In the genomic region with DNA sequence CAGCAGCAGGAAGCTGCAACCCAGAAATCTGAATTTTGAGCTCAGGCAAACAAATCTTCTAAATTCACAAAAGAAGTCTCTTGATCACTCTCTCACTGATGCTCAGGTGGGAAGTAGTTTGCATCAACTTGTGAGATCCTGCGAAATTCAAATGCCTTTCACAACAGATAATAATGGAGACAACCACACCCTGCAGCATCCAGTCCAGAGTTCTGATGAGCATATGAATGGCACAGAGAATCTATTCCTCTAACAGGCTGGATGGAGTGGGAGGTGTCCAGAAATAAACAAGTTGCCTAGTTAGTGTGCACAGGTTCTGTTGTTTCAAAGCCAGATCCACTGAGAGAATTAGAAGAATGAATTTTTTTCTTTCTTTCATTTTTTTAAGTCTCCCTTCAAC, we compare ENCODE assay signal across 13 mouse cellular contexts.
"Had no signal": no experiment of that assay in that cellular context is flagged by ENCODE, and none has a peak within 500 bp of the region (broad histone marks: within the 10 kb centered on the region; RNA-seq: fewer than 3 reads in every experiment).

No protein-coding gene starts in this region.

- DNase-seq: kidney, adult 11 months; kidney, adult 8-10 months; kidney, postnatal 10 days; kidney, postnatal 36 days; layer of hippocampus, postnatal 36 days; liver; lung, adult 2 months; lung, postnatal 14 days; lung, postnatal 4 days; midbrain, embryonic 14.5 days; thymus, adult 18-20 months; thymus, postnatal 14 days; thymus, postnatal 4 days had no signal
